ENCODE assay signal across 12 mouse cellular contexts in genomic region chr8:83964015-83964765, GRCm38 (mm10). TPM values are rescaled to one million over a fixed set of nuclear protein-coding genes. Genes with fewer than 3 reads are reported as not detected.
A peak's percentile ranks its signal among the peaks of the same experiment; 100 is the strongest.
DNase-seq lines count a peak whose midpoint lies in the region; ATAC-seq and TF ChIP-seq lines count a peak whose summit lies in the region.
"Had no signal": no experiment of that assay in that cellular context is flagged by ENCODE, and none has a peak within 500 bp of the region (broad histone marks: within the 10 kb centered on the region; RNA-seq: fewer than 3 reads in every experiment).

No protein-coding gene starts in this region.

- H3K9me3 ChIP-seq in liver, embryonic 12.5 days (replicated peaks) = no peaks in the 10 kb centered on the region
- H3K9me3 ChIP-seq in heart, embryonic 16.5 days (replicated peaks; ENCODE audit: control insufficient read depth, low read length) = no peaks in the 10 kb centered on the region
- H3K9me3 ChIP-seq in forebrain, embryonic 15.5 days = no peaks in the 10 kb centered on the region

- H3K36me3 ChIP-seq in liver, adult 2 months (ENCODE audit: control insufficient read depth, insufficient read depth, low read length) = no peaks in the 10 kb centered on the region
- H3K36me3 ChIP-seq in liver, embryonic 12.5 days = peaks cover 79% of the 10 kb centered on the region
- peaks cover 20% of the 10 kb centered on the region for H3K36me3 ChIP-seq in heart, embryonic 16.5 days (ENCODE audit: control insufficient read depth, insufficient read depth)
- H3K36me3 ChIP-seq in forebrain, embryonic 15.5 days = peaks cover 6% of the 10 kb centered on the region; the same call in 1 of the 2 replicates

- peaks cover 8% of the 10 kb centered on the region for H3K4me1 ChIP-seq in liver, adult 2 months (ENCODE audit: control insufficient read depth, insufficient read depth, low read length)
- no peaks in the 10 kb centered on the region for H3K4me1 ChIP-seq in liver, embryonic 12.5 days
- peaks cover 15% of the 10 kb centered on the region for H3K4me1 ChIP-seq in heart, embryonic 16.5 days (ENCODE audit: control insufficient read depth, insufficient read depth, low read length)
- H3K4me1 ChIP-seq in forebrain, embryonic 15.5 days = no peaks in the 10 kb centered on the region

- 28% methylated on average over 5 of the region's 5 CpGs for WGBS in liver, adult 2 months
- WGBS in liver, embryonic 12.5 days (ENCODE audit: insufficient replicate concordance) = 83% methylated on average over 5 of the region's 5 CpGs
- 59% methylated on average over 5 of the region's 5 CpGs for WGBS in heart, embryonic 16.5 days
- 91% methylated on average over 5 of the region's 5 CpGs for WGBS in forebrain, embryonic 15.5 days

- H3K9ac ChIP-seq in liver, adult 2 months (ENCODE audit: low read depth, low read length) = no peak overlapping the region
- no peak overlapping the region for H3K9ac ChIP-seq in liver, embryonic 12.5 days
- no peak overlapping the region for H3K9ac ChIP-seq in heart, embryonic 16.5 days (ENCODE audit: low read length)
- H3K9ac ChIP-seq in forebrain, embryonic 15.5 days (replicated peaks) = no peak overlapping the region
- H3K9ac ChIP-seq: lung, embryonic 14.5 days had no signal

- no peak for TF ChIP-seq CTCF in liver, adult 2 months (IDR thresholded peaks at IDR 0.05; ENCODE audit: low read depth, low read length)

- no peak overlapping the region for H3K4me3 ChIP-seq in liver, adult 2 months (ENCODE audit: insufficient read depth, low read depth, low read length)
- no peak overlapping the region for H3K4me3 ChIP-seq in liver, embryonic 12.5 days
- no peak overlapping the region for H3K4me3 ChIP-seq in heart, embryonic 16.5 days (ENCODE audit: low read length)
- no peak overlapping the region for H3K4me3 ChIP-seq in forebrain, embryonic 15.5 days

- H3K4me2 ChIP-seq in liver, embryonic 12.5 days = no peak overlapping the region
- H3K4me2 ChIP-seq in heart, embryonic 16.5 days (ENCODE audit: low read depth, low read length) = peak overlapping the region; percentile 18
- H3K4me2 ChIP-seq in forebrain, embryonic 15.5 days (replicated peaks) = no peak overlapping the region
- H3K4me2 ChIP-seq: lung, embryonic 14.5 days had no signal

- no peak for ATAC-seq in liver, embryonic 12.5 days
- peak; percentile 91 for ATAC-seq in heart, embryonic 16.5 days (replicated peaks; ENCODE audit: extremely low read depth, insufficient read depth, low FRiP score)
- ATAC-seq in forebrain, embryonic 15.5 days (replicated peaks) = no peak
- ATAC-seq: hindbrain, postnatal 0 days; midbrain, embryonic 16.5 days had no signal

- DNase-seq in adrenal gland, adult (ENCODE audit: inconsistent age in 2 of 2, low spot score in 1 of 2) = peak; percentile 77 to 92
- DNase-seq in adrenal gland, postnatal 25 days = no peak
- DNase-seq in liver, adult 2 months (ENCODE audit: extremely low read depth, low read depth, low spot score) = peak; percentile 97
- DNase-seq in lung, postnatal 4 days = peak; percentile 65 to 71
- no peak for DNase-seq in cerebellum, adult 9-11 months
- DNase-seq: cerebellum, postnatal 14 days; lung, embryonic 14.5 days had no signal

- no peaks in the 10 kb centered on the region for H3K27me3 ChIP-seq in liver, adult 2 months (ENCODE audit: control insufficient read depth, insufficient read depth, low read length)
- H3K27me3 ChIP-seq in liver, embryonic 12.5 days (replicated peaks) = no peaks in the 10 kb centered on the region
- H3K27me3 ChIP-seq in heart, embryonic 16.5 days (ENCODE audit: control insufficient read depth, insufficient read depth, low read length) = no peaks in the 10 kb centered on the region
- no peaks in the 10 kb centered on the region for H3K27me3 ChIP-seq in forebrain, embryonic 15.5 days

- TF ChIP-seq POLR2A in liver, adult 2 months (IDR thresholded peaks at IDR 0.05; ENCODE audit: extremely low read depth, insufficient read depth, low read length) = no peak

- no peaks in the 10 kb centered on the region for H3K79me2 ChIP-seq in liver, adult 2 months (ENCODE audit: control insufficient read depth, insufficient read depth, low read length)

- peak overlapping the region; percentile 93 for H3K27ac ChIP-seq in liver, adult 2 months (replicated peaks; ENCODE audit: insufficient read depth, low read depth, low read length)
- no peak overlapping the region for H3K27ac ChIP-seq in liver, embryonic 12.5 days
- H3K27ac ChIP-seq in heart, embryonic 16.5 days (ENCODE audit: low read length) = peak overlapping the region; percentile 77
- H3K27ac ChIP-seq in forebrain, embryonic 15.5 days (replicated peaks) = no peak overlapping the region
- H3K27ac ChIP-seq: hindbrain, postnatal 0 days had no signal

RNA-seq across cellular contexts. Expression of gene Prkaca, which starts 8.6 kb away (rescaled TPM):
- total RNA-seq in adrenal gland, postnatal 25 days (2021) = 284 and 302 TPM in 2 replicates
- total RNA-seq in liver, adult 2 months (2014; rRNA removed) = 23.0 and 24.9 TPM in 2 replicates
- 47.8 and 56.5 TPM in 2 replicates for polyA plus RNA-seq in liver, adult 2 months (2012; rRNA removed)
- polyA plus RNA-seq in liver, embryonic 12.5 days (2016; fragmentation: Nextera tagmentation; extraction: Ambion mirVana) = 81.1 and 82.0 TPM in 2 replicates
- 258 and 282 TPM in 2 replicates for polyA plus RNA-seq in heart, embryonic 16.5 days (2015; fragmentation: Nextera tagmentation; extraction: Ambion mirVana)
- 169 and 178 TPM in 2 replicates for polyA plus RNA-seq in forebrain, embryonic 15.5 days (2015; fragmentation: Nextera tagmentation; extraction: Ambion mirVana)

RNA-seq across cellular contexts. Expression of gene Asf1b, which starts 8.9 kb away (rescaled TPM):
- total RNA-seq in adrenal gland, postnatal 25 days (2021) = 6.0 and 7.2 TPM in 2 replicates
- total RNA-seq in liver, adult 2 months (2014; rRNA removed) = 0.37 and 1.1 TPM in 2 replicates
- 0.86 and 1.4 TPM in 2 replicates for polyA plus RNA-seq in liver, adult 2 months (2012; rRNA removed)
- 113 and 116 TPM in 2 replicates for polyA plus RNA-seq in liver, embryonic 12.5 days (2016; fragmentation: Nextera tagmentation; extraction: Ambion mirVana)
- polyA plus RNA-seq in heart, embryonic 16.5 days (2015; fragmentation: Nextera tagmentation; extraction: Ambion mirVana) = 65.2 and 69.1 TPM in 2 replicates
- polyA plus RNA-seq in forebrain, embryonic 15.5 days (2015; fragmentation: Nextera tagmentation; extraction: Ambion mirVana) = 20.7 and 22.2 TPM in 2 replicates

RNA-seq across cellular contexts. Expression of gene Gm10644, which starts 9.2 kb away (rescaled TPM):
- 2.1 and 3.2 TPM in 2 replicates for total RNA-seq in adrenal gland, postnatal 25 days (2021)
- 1.8 and 2.0 TPM in 2 replicates for total RNA-seq in liver, adult 2 months (2014; rRNA removed)
- polyA plus RNA-seq in liver, adult 2 months (2012; rRNA removed) = 4.0 and 4.3 TPM in 2 replicates
- 0.15 and 0.16 TPM in 2 replicates for polyA plus RNA-seq in liver, embryonic 12.5 days (2016; fragmentation: Nextera tagmentation; extraction: Ambion mirVana)
- polyA plus RNA-seq in heart, embryonic 16.5 days (2015; fragmentation: Nextera tagmentation; extraction: Ambion mirVana) = 1.0 and 1.2 TPM in 2 replicates
- polyA plus RNA-seq in forebrain, embryonic 15.5 days (2015; fragmentation: Nextera tagmentation; extraction: Ambion mirVana) = 0.74 and 0.95 TPM in 2 replicates

RNA-seq across cellular contexts. Expression of gene Samd1, which starts 33.3 kb away (rescaled TPM):
- total RNA-seq in adrenal gland, postnatal 25 days (2021) = 44.8 and 49.8 TPM in 2 replicates
- 4.0 and 7.2 TPM in 2 replicates for total RNA-seq in liver, adult 2 months (2014; rRNA removed)
- 11.9 and 12.2 TPM in 2 replicates for polyA plus RNA-seq in liver, adult 2 months (2012; rRNA removed)
- 8.5 and 8.7 TPM in 2 replicates for polyA plus RNA-seq in liver, embryonic 12.5 days (2016; fragmentation: Nextera tagmentation; extraction: Ambion mirVana)
- 5.4 and 6.0 TPM in 2 replicates for polyA plus RNA-seq in heart, embryonic 16.5 days (2015; fragmentation: Nextera tagmentation; extraction: Ambion mirVana)
- 8.5 and 9.5 TPM in 2 replicates for polyA plus RNA-seq in forebrain, embryonic 15.5 days (2015; fragmentation: Nextera tagmentation; extraction: Ambion mirVana)

RNA-seq across cellular contexts. Expression of gene 1700067K01Rik, which starts 37.1 kb away (rescaled TPM):
- total RNA-seq in adrenal gland, postnatal 25 days (2021) = 0.67 TPM in 1 of 2 replicates, not detected in the other
- 0.20 and 0.46 TPM in 2 replicates for total RNA-seq in liver, adult 2 months (2014; rRNA removed)
- 0.11 and 0.26 TPM in 2 replicates for polyA plus RNA-seq in liver, adult 2 months (2012; rRNA removed)
- polyA plus RNA-seq in liver, embryonic 12.5 days (2016; fragmentation: Nextera tagmentation; extraction: Ambion mirVana) = 0.41 and 0.63 TPM in 2 replicates
- 0.89 and 1.1 TPM in 2 replicates for polyA plus RNA-seq in heart, embryonic 16.5 days (2015; fragmentation: Nextera tagmentation; extraction: Ambion mirVana)
- polyA plus RNA-seq in forebrain, embryonic 15.5 days (2015; fragmentation: Nextera tagmentation; extraction: Ambion mirVana) = 1.4 TPM in 2 replicates
- total RNA-seq: hindbrain, postnatal 0 days had no signal

Comparison
In these comparisons a context has a peak if more than half of its experiments do, and no peak if none do; other contexts are left out.
1. DNase-seq: peak in adrenal gland, adult (2 of 2), liver, adult 2 months (single experiment) and lung, postnatal 4 days (2 of 2); none in adrenal gland, postnatal 25 days (single experiment) and cerebellum, adult 9-11 months (single experiment).
2. H3K27ac ChIP-seq: peak in liver, adult 2 months (single experiment) and heart, embryonic 16.5 days (single experiment); none in liver, embryonic 12.5 days (single experiment) and forebrain, embryonic 15.5 days (single experiment).